Mouse (Mus musculus): ENCODE results near the gene Gas7. TPM values are rescaled to one million over a fixed set of nuclear protein-coding genes. Genes with fewer than 3 reads are reported as not detected.
A peak's percentile ranks its signal among the peaks of the same experiment; 100 is the strongest.

Gas7 gene
- polyA plus RNA-seq, 1 experiment: 14.4 TPM

DNA sequence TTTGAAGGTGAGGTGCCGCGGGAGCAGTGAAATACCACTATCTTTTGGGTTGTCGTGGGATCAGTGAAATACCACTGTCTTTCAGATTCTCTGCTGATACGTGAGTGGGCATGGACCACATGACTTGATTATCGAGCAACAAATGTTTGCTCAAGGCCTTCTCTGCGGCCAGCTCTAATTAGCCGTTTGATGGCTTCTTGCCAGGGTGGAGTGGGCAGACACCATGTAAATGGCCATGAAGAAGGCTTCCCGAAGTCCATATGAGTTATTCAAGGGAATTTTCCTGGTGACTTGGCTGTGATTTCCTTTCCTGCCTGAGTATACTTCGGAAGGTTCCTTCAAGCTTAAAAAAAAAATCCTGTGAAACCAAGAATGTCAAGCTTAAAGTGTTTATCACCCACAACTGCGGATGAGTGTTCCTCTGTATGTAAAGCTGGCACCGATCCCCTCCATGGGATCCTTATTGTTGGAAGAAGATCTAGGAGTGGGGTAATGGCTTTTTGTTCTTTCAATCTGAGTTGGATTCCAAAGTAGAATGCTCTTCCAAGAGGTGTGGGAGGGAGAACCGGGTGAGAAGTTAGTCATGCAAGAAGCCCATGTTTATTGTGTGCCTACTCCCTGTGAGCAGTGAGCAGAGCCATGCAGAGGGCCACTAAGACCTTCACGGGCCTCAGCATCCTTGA, 161.5 kb downstream of the Gas7 start:
- Histone ChIP-seq H3K4me3 (ENCODE audit: control insufficient read depth, low read depth, low read length) (no peak overlapping the region), H3K27ac (ENCODE audit: control insufficient read depth, insufficient read depth, low read depth, low read length) (peak overlapping the region; percentile 44; the same call in 1 of the 2 replicates), H3K27me3 (ENCODE audit: control insufficient read depth, insufficient read depth, low read length) (no peaks in the 10 kb centered on the region), H3K36me3 (ENCODE audit: control insufficient read depth, insufficient read depth, low read length) (no peaks in the 10 kb centered on the region), H3K4me1 (ENCODE audit: control insufficient read depth, insufficient read depth, low read length) (no peaks in the 10 kb centered on the region; the same call in 1 of the 2 replicates)
- TF ChIP-seq CTCF (IDR thresholded peaks at IDR 0.05; ENCODE audit: control insufficient read depth, insufficient read depth, insufficient replicate concordance, low read depth, low read length) (no peak), POLR2A (IDR thresholded peaks at IDR 0.05; ENCODE audit: control insufficient read depth, low read depth, low read length) (no peak)

DNA sequence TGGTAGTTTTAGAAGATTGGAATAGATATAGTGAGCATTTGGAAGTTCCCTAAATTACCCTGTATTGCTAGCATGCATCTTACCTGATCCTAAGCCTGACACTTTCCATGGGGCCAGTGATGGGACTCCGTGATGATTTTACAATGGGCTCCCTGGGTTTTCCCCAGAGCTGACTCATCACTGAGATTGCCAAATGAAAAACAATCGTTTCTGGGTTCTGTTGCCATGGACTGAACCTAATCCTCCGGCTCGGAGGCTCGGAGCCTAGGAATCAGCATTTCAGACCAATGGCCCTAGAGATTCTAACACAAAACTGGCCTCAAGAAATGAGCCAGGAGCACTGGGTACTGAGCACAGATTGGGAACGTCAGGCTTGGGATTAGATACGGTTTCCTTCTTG, 167.1 kb downstream of the Gas7 start:
- H3K27me3 ChIP-seq (ENCODE audit: control insufficient read depth, insufficient read depth, low read length): no peaks in the 10 kb centered on the region
- TF ChIP-seq CTCF (IDR thresholded peaks at IDR 0.05; ENCODE audit: control insufficient read depth, insufficient read depth, insufficient replicate concordance, low read depth, low read length): no peak
- TF ChIP-seq POLR2A (IDR thresholded peaks at IDR 0.05; ENCODE audit: control insufficient read depth, low read depth, low read length): no peak
- no peaks in the 10 kb centered on the region; the same call in 1 of the 2 replicates for H3K4me1 ChIP-seq (ENCODE audit: control insufficient read depth, insufficient read depth, low read length)
- H3K36me3 ChIP-seq (ENCODE audit: control insufficient read depth, insufficient read depth, low read length): no peaks in the 10 kb centered on the region
- no peak overlapping the region for H3K27ac ChIP-seq (ENCODE audit: control insufficient read depth, insufficient read depth, low read depth, low read length)
- no peak overlapping the region for H3K4me3 ChIP-seq (ENCODE audit: control insufficient read depth, low read depth, low read length)

DNA sequence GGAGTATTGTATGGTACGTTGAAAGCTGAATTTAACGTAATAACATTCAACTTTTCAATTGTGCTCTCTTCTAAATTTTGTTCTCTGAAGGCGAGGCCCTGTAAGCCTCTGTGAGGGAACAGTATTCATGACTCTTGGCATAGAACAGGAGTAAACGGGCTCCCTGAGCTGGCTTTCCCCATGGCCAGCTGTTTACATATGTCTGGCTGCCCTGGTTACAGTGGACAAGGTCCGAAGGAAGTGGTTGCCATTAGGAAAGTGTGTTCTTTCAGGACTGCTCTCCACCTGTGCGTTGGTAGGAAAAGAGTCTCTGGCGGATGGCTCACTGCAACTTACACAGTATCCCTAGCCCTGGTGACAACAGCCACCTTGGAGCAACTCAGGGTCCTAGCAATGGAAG, 171.9 kb downstream of the Gas7 start:
- H3K27ac ChIP-seq (ENCODE audit: control insufficient read depth, insufficient read depth, low read depth, low read length): no peak overlapping the region

DNA sequence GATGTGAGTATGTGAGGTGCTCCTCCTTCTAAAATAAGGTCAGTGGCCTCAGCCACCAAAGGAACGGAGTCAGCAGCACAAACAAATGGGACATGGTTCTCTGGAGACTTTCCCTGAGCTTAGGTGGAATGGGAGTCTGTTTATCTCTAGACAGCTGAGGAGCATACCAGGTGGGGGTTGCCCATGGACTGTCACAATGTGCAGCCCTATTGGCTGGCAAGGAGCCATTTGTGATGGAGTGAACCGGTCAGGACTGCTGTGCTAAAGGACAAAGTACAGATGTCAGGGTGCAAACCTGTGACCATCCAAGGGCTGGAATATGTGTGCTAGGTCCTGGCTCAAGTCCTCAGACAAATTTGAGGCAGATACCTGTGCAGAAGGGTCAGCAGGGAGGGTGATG, 173.3 kb downstream of the Gas7 start:
- TF ChIP-seq POLR2A (IDR thresholded peaks at IDR 0.05; ENCODE audit: control insufficient read depth, low read depth, low read length) (no peak), CTCF (IDR thresholded peaks at IDR 0.05; ENCODE audit: control insufficient read depth, insufficient read depth, insufficient replicate concordance, low read depth, low read length) (no peak)
- Histone ChIP-seq H3K27me3 (ENCODE audit: control insufficient read depth, insufficient read depth, low read length) (no peaks in the 10 kb centered on the region), H3K36me3 (ENCODE audit: control insufficient read depth, insufficient read depth, low read length) (no peaks in the 10 kb centered on the region), H3K4me3 (ENCODE audit: control insufficient read depth, low read depth, low read length) (no peak overlapping the region), H3K4me1 (ENCODE audit: control insufficient read depth, insufficient read depth, low read length) (no peaks in the 10 kb centered on the region), H3K27ac (ENCODE audit: control insufficient read depth, insufficient read depth, low read depth, low read length) (no peak overlapping the region)

More for the DNA sequence above, 171.9 kb downstream of the Gas7 start:
- Histone ChIP-seq H3K4me3 (ENCODE audit: control insufficient read depth, low read depth, low read length) (no peak overlapping the region), H3K4me1 (ENCODE audit: control insufficient read depth, insufficient read depth, low read length) (no peaks in the 10 kb centered on the region), H3K36me3 (ENCODE audit: control insufficient read depth, insufficient read depth, low read length) (no peaks in the 10 kb centered on the region), H3K27me3 (ENCODE audit: control insufficient read depth, insufficient read depth, low read length) (no peaks in the 10 kb centered on the region)
- TF ChIP-seq POLR2A (IDR thresholded peaks at IDR 0.05; ENCODE audit: control insufficient read depth, low read depth, low read length) (no peak), CTCF (IDR thresholded peaks at IDR 0.05; ENCODE audit: control insufficient read depth, insufficient read depth, insufficient replicate concordance, low read depth, low read length) (no peak)

DNA sequence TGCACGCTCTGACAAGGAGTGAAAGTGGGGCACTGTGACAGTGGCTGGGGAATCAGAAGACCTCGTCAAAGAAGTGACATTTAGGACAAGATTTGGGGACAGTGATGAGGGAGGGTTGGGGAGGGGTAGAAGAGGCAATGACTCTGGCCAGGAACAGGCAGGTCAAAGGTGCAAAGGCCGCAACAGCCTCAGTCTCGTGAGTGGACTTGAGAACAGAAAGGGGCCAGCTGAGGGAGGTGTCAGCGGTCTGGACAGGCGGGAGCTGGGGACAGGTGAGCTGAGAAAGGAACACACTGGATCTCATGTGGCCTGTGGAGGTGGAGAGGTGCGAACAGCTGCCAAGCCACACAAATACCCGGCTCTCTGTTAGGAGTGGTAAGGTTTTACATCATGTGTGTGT, 177.7 kb downstream of the Gas7 start:
- H3K4me3 ChIP-seq (ENCODE audit: control insufficient read depth, low read depth, low read length): no peak overlapping the region
- no peak for TF ChIP-seq CTCF (IDR thresholded peaks at IDR 0.05; ENCODE audit: control insufficient read depth, insufficient read depth, insufficient replicate concordance, low read depth, low read length)
- TF ChIP-seq POLR2A (IDR thresholded peaks at IDR 0.05; ENCODE audit: control insufficient read depth, low read depth, low read length): no peak
- no peak overlapping the region for H3K27ac ChIP-seq (ENCODE audit: control insufficient read depth, insufficient read depth, low read depth, low read length)
- H3K4me1 ChIP-seq (ENCODE audit: control insufficient read depth, insufficient read depth, low read length): no peaks in the 10 kb centered on the region
- H3K27me3 ChIP-seq (ENCODE audit: control insufficient read depth, insufficient read depth, low read length): no peaks in the 10 kb centered on the region
- no peaks in the 10 kb centered on the region for H3K36me3 ChIP-seq (ENCODE audit: control insufficient read depth, insufficient read depth, low read length)

DNA sequence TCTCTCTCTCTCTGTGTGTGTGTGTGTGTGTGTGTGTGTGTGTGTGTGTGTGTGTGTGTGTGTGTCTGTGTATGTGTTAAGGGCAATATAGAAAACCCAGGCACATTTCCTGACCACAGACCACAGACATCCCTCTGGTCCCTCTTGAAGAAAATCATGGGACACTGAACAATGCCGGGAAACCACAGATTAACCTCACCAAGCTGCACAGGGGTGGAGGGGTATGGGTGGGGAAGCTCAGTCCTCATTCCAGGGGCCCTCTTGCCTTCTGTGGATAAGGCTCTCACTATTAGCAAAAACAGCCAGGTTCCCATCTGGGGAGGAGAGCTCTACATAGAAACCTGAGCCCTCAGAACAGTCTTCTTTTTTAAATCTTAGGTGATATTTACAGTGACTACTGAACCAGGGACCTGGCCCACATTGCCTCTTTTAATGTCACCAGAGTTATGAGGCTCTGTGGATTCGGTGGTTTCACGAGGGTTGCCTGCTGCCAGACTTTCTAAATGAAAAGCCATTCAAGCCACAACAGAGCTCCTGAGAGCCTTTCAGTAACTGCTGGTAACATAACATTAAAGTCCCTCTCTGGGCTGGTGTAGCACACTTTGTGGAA, 178.5 kb downstream of the Gas7 start:
- no peaks in the 10 kb centered on the region for H3K4me1 ChIP-seq (ENCODE audit: control insufficient read depth, insufficient read depth, low read length)
- H3K4me3 ChIP-seq (ENCODE audit: control insufficient read depth, low read depth, low read length): no peak overlapping the region
- H3K36me3 ChIP-seq (ENCODE audit: control insufficient read depth, insufficient read depth, low read length): no peaks in the 10 kb centered on the region
- no peaks in the 10 kb centered on the region for H3K27me3 ChIP-seq (ENCODE audit: control insufficient read depth, insufficient read depth, low read length)
- H3K27ac ChIP-seq (ENCODE audit: control insufficient read depth, insufficient read depth, low read depth, low read length): no peak overlapping the region
- TF ChIP-seq CTCF (IDR thresholded peaks at IDR 0.05; ENCODE audit: control insufficient read depth, insufficient read depth, insufficient replicate concordance, low read depth, low read length) (no peak), POLR2A (IDR thresholded peaks at IDR 0.05; ENCODE audit: control insufficient read depth, low read depth, low read length) (no peak)

DNA sequence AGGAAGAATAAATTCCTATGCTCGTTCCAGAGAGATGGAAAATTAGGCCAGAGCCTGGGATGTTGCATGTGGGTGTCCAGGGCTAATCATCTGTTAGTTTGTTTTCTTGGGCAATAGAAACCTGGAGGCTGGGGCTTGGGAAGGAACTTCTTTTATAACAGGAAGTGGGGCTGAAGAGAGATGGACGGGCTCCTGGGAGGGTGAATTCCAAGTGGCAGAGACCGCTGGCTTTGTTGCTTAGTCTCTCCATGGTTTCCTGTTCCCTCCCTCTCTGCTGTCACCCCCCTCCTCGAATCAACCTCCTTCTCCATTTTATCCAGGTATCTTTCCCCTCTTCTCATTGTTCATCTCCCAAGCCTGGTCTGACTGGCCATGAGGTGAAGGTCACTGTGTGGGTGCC, 181.0 kb downstream of the Gas7 start:
- no peaks in the 10 kb centered on the region for H3K4me1 ChIP-seq (ENCODE audit: control insufficient read depth, insufficient read depth, low read length)
- H3K36me3 ChIP-seq (ENCODE audit: control insufficient read depth, insufficient read depth, low read length): no peaks in the 10 kb centered on the region
- H3K27ac ChIP-seq (ENCODE audit: control insufficient read depth, insufficient read depth, low read depth, low read length): no peak overlapping the region
- no peak for TF ChIP-seq CTCF (IDR thresholded peaks at IDR 0.05; ENCODE audit: control insufficient read depth, insufficient read depth, insufficient replicate concordance, low read depth, low read length)
- no peak for TF ChIP-seq POLR2A (IDR thresholded peaks at IDR 0.05; ENCODE audit: control insufficient read depth, low read depth, low read length)
- no peak overlapping the region for H3K4me3 ChIP-seq (ENCODE audit: control insufficient read depth, low read depth, low read length)
- H3K27me3 ChIP-seq (ENCODE audit: control insufficient read depth, insufficient read depth, low read length): no peaks in the 10 kb centered on the region
